Mouse (Mus musculus) layer of hippocampus, adult 9-11 months (tissue): Measurements from ENCODE around the gene Bst2.

Experiments used
- DNase-seq: peaks from one replicate; pipeline ENCODE4 v3.0.0; 2022

Bst2 gene

GRCm38 (mm10) chr8:71516786-71517185, 20.5 kb downstream of the Bst2 start:
- no peak for DNase-seq

GRCm38 (mm10) chr8:71515043-71515442, 22.2 kb downstream of the Bst2 start:
- no peak for DNase-seq

GRCm38 (mm10) chr8:71513018-71513754, 24.1 kb downstream of the Bst2 start:
- DNase-seq: no peak

- no peak for DNase-seq
These were observed 25.6 kb downstream of the Bst2 start, which contains the start of gene Plvap for GRCm38 (mm10) chr8:71511644-71512043. Plvap (minus strand) TSS chr8:71511752.

- DNase-seq: no peak
These were observed 27.9 kb downstream of the Bst2 start for GRCm38 (mm10) chr8:71509316-71509715.

- peak; percentile 86 for DNase-seq
These were observed 29.6 kb downstream of the Bst2 start for GRCm38 (mm10) chr8:71507589-71508104.

GRCm38 (mm10) chr8:71505979-71506378, 31.3 kb downstream of the Bst2 start:
- no peak for DNase-seq

- DNase-seq: no peak
These were observed 31.9 kb downstream of the Bst2 start for GRCm38 (mm10) chr8:71505326-71505725.

- no peak for DNase-seq
These were observed 32.9 kb downstream of the Bst2 start for GRCm38 (mm10) chr8:71504349-71504748.

- no peak for DNase-seq
These were observed 38.2 kb downstream of the Bst2 start for GRCm38 (mm10) chr8:71498816-71499690.

- DNase-seq: no peak
These were observed 39.3 kb downstream of the Bst2 start for GRCm38 (mm10) chr8:71497881-71498501.

GRCm38 (mm10) chr8:71497077-71497645, 40.1 kb downstream of the Bst2 start:
- DNase-seq: no peak

- peak; percentile 52 for DNase-seq
These were observed 40.8 kb downstream of the Bst2 start for GRCm38 (mm10) chr8:71496481-71496880.

GRCm38 (mm10) chr8:71495811-71496210, 41.4 kb downstream of the Bst2 start:
- DNase-seq: no peak

GRCm38 (mm10) chr8:71495039-71495438, 42.2 kb downstream of the Bst2 start:
- peak; percentile 82 for DNase-seq

- peak; percentile 92 for DNase-seq
These were observed 48.8 kb downstream of the Bst2 start for GRCm38 (mm10) chr8:71488454-71488853.

GRCm38 (mm10) chr8:71487691-71488445, 49.4 kb downstream of the Bst2 start, which contains the start of gene Gtpbp3:
Gtpbp3 (plus strand) TSS chr8:71488103.
- DNase-seq: peak; percentile 80

GRCm38 (mm10) chr8:71486136-71486529, 51.1 kb downstream of the Bst2 start:
- no peak for DNase-seq

GRCm38 (mm10) chr8:71485142-71486135, 51.8 kb downstream of the Bst2 start, which contains the start of gene Ano8:
Ano8 (minus strand) TSS chr8:71485963.
- DNase-seq: peak; percentile 88

GRCm38 (mm10) chr8:71484736-71485135, 52.5 kb downstream of the Bst2 start:
- no peak for DNase-seq
